Mouse (Mus musculus): ENCODE results near the gene St6galnac3.

St6galnac3 gene

DNA sequence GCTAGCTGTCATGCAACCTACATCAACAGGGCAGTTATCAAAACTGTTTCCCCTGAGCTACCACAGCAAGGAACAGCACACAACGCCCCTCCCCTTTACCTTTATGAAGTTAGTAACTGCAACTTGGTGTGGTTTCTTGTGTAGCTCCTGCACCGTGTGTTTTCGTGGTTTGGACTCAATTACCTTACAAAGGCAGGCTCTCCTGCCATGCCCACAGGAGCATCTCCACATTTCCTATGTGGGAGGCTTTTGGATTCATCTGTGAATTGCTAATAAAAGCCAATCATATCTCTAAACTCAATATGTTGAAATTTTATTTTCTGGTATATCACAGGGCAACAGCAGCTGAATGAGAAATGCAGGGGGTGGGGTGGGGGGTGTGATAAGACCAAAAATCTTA is 144.8 kb downstream of the St6galnac3 start:
- DNase-seq = no peak

DNA sequence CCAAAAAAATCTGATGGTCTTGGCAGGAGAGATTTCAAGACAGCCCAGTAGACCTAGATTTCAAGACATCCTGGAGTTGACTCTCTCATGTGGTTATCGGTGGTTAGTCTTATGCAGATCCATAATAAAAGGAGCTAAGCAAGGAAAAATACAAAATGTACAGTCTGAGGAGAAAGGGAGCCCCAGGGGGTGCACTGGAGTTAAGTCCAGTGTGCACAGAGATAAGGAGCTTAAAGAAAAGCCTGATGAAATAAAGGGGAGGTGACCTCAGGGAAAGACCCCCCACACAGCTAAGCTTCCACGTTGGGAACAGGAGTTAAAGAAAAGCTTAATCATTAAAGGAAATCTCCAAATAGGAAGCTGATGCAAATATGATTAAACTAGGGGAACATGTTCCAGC is 147.7 kb downstream of the St6galnac3 start:
- DNase-seq = no peak

DNA sequence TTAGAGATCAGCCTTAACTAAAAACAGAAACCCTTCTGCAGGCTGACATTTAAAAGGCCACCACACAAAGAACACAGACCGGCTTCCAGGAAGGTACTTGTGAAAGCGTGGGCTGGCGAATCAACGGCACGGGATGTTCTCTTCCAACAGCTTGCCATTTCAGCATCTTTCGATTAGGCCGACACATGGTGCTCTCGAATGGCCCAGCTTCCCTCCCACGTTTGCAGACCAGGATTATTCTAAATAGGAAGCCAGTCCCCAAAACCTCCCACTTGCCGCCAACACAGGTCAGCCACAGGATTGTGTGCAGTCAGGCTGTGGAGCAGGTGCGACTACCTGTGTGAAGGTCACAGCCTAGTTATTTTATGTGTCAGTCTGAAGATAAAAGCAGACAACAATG is 153.8 kb downstream of the St6galnac3 start:
- no peak for DNase-seq

- no peak for DNase-seq
Measured at GRCm38 (mm10) chr3:153568815-153569214, 156.2 kb downstream of the St6galnac3 start.

DNA sequence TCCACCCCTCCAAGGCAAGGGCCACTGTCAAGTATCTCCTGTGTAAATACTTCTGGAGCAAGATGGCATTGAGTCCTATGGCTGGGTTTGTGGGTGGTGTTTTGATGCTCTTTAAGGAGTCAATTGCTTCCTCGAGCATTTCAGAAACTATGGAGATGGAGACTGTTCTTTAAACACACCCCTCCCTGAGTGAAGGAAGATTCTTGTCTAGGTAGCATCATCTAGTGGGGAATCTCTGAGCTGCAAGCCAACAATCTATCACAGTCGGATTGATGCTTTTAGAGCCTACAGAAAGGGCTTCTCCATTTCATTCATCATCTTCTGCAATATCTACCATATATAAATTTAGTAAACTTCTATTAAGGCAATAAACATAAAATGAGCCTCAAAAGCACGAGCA is 157.1 kb downstream of the St6galnac3 start:
- no peak for DNase-seq

DNA sequence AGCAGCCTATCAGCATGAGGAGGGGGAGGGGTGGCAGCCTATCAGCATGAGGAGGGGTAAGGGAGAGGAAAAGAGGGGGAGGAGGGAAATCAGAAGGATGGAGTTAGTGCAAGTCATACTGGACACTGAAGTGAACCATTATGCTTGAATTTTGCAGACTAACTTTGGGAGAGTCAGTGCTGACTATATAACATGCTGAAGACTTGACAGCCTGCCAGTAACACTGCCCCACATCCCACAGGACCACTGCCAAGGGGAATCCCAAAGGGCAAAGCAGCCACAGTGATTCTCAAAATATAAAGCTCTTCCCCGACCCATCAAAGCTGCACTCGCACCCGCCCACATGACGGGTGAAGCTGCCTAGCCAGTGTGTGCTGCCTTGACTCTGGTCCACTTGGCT is 157.5 kb downstream of the St6galnac3 start:
- DNase-seq = no peak

- no peak for DNase-seq
Measured at GRCm38 (mm10) chr3:153566100-153566499, 158.9 kb downstream of the St6galnac3 start.

GRCm38 (mm10) chr3:153560897-153561296 is 164.1 kb downstream of the St6galnac3 start:
- no peak for DNase-seq

DNA sequence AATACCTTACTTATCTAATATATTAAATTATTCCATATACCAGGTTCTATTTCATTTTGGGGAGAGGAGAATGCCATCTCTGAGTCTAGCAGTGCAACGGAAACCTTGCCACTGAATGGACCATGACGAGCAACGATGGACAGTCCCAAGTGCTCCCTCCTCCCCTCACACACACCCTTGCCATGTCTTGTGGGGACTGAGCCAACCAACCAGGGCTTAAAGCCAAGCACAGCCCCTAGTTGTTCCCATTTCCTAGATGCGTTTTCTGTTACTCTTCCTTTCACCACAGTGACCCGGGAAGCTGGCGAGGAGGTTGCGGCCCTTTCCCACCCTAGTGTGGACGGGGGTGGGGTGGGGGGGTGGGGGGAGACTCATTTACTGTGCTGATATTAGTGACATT is 165.4 kb downstream of the St6galnac3 start:
- no peak for DNase-seq

- DNase-seq = no peak
Measured at GRCm38 (mm10) chr3:153556621-153557020, 168.4 kb downstream of the St6galnac3 start.

DNA sequence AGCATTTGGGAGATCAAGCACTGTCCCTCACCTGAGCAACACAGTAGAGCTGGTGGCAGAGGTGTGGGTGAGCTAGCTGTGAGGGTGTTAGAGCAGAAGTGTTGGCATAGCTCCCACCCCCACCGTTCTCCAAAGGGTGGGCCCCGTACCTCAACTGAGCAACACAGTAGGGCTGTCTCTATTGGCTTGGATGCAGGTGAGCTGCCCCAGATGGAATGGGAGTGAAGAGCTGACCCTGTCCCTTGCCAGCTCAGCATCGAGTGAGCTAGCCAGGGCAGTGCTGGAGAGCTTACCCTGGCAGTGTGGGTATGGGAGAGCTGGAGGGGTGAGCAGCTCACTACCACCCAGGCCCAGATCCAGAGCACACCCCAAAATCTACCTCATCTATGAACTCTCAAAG is 171.3 kb downstream of the St6galnac3 start:
- no peak for DNase-seq

- no peak for DNase-seq
Measured at GRCm38 (mm10) chr3:153553226-153553625, 171.7 kb downstream of the St6galnac3 start.

DNA sequence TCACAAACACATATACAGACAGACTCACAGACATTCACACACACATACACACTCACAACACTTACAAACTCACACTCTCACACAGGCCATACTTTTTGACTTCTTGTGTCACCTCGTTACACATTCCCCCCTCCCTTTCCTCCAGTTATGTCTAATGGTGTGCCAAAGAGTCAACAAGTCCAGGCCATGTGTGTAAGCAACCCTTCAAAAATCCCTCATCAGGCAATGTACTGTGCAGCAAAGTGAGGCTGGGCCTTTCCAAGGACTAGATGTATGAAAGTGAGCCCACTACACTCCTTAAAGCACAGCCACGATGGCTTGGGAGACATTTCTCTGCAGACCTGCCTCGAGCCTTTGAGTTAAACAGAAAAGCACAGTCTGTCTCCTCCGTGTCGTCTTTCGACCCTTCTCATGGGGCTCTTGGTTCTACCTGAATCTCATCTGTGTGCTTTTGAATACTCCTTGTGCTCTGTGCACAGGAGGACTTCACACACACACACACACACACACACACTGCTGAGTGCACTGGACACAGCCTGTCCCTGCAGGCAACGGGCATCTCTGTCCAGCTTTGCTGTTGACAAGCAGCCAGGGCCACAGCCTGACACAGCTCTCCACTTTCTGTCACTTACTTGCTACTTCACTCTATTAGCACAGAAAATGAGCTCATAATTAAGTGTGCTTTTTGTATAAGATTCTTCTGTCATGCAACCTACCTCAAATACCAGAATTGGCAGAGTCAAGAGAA is 177.9 kb downstream of the St6galnac3 start:
- no peak for DNase-seq

DNA sequence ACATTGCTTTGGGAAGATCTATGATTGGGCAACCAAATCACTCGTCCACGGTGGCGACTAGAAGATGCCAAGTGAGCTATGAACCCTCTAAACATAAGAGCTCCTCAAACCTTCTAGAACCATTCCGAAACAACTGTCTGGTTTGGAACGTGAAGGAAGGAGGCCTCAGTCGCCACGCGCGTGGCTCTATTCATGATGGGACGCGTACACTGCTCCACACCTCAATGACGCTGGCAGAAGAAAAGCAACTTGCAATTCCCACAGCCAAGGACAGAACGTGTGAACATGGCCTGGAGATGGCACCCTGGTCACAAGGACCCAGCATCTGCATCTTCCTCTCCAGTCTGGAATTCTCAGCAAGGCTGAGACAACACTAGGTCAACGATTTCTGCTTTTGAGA is 185.1 kb downstream of the St6galnac3 start:
- DNase-seq = no peak

- no peak for DNase-seq
Measured at GRCm38 (mm10) chr3:153538396-153538795, 186.6 kb downstream of the St6galnac3 start.

DNA sequence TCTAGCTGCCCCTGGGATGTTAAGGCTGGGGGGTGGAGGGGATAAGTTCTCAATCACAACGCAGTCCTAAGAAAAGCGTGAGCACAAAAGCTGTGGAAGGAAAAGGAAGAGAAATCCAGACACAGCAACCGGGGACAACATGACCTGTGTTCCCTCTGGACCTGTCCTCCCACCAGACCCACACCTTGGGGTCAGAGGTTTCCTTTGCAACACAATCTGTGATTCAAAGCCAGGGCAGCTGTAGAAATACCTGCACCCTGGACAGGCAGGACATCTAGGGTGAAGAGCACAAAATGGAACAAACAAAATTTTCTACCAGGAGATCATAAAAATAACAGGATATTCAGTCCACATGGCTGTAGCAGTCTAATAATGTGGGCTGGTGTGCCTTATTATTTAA is 187.5 kb downstream of the St6galnac3 start:
- no peak for DNase-seq

DNA sequence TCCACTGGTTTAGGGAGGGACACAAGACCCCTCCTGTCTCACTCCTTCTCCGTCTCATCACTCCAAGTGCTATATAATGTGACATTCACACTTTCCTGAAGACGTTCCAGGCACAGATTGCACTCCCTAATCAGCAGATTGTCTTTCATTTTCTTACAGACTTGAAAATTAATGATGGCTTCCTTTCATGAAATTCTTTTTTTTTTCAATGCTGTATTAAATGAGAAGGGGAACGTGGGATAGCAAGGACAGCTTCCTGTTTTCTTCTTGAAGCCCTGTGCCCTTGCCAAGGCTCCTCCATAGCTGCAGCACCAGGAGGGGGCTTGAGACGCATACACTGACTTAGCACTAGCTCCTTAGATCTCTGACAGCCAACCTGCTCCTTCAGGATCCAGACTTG is 188.7 kb downstream of the St6galnac3 start:
- no peak for DNase-seq

- no peak for DNase-seq
Measured at GRCm38 (mm10) chr3:153529174-153529573, 195.8 kb downstream of the St6galnac3 start.

- DNase-seq = no peak
Measured at GRCm38 (mm10) chr3:153525151-153525768, 199.7 kb downstream of the St6galnac3 start.

DNA sequence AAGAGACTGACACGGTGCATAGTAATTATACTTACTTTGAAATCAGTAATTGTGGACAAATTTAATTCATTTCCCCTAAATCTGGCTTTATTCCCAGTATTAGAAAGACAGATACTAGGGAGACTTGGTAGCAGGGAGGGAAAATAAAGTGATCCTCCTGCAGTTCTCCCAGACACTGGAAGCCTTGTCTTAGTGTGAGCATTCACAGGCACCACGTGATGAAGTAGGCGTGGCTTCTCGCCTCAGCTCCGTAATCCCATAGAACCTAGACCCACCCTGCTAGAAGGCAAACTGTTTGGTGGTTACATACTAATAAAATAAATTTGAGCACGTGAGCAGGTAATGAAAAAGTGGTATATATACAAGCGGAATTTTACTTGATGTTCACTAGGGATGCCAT is 208.1 kb downstream of the St6galnac3 start:
- DNase-seq = no peak

GRCm38 (mm10) chr3:153513501-153514060 is 211.4 kb downstream of the St6galnac3 start:
- no peak for DNase-seq

DNA sequence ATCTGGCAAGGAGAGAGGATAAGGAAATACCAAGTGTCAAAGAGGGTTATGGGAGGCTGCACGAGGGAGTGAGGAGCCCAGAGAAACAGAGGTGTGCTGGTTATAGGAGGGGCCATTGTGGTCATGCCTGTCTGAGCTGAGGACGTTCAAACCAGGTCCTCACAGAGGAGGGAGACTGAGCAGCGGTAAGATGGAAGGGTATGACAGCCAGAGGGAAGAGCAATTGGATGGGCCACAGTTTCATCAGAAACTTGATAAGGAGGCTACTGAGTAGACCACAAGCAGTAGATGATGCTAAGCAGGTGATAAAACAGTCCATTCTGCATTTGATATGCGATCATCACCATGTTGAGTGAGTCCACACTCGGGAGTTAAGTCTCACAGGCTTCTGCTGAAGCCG is 212.4 kb downstream of the St6galnac3 start:
- DNase-seq = no peak

GRCm38 (mm10) chr3:153511151-153511580 is 213.8 kb downstream of the St6galnac3 start:
- no peak for DNase-seq

DNA sequence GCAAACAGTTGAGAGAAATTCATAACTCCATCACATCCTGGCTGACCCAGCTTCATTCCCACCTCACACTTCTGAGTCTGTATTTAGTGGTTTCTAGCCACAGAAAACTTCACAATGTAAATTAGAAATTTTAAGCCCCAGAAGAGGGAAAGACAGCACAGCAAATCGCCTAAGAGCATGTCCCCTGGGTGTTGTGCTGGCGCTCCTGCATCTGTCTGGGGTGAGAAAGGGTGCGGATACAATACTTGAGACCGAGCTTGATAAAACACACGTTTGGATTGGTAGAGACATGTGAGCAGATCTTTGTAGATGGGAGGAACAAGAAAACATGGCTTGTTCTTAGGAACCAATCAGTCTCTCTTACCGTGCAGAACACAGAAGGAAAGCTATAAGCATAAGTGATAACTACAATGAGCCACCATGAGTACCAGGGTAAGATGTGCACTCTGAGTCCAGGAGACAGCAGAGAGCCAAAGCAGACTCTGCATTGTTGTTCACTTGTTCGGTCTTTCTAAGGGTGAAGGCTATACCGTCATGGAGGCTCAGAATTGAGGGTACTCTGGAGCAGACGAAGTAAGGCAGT is 214.8 kb downstream of the St6galnac3 start:
- no peak for DNase-seq
